Mouse (Mus musculus) stomach, postnatal 0 days (tissue): ENCODE measurements around the gene Vegfd. TPM values are rescaled to one million over a fixed set of nuclear protein-coding genes. Genes with fewer than 3 reads are reported as not detected.

Source experiments
- ATAC-seq: fragments of 200-750 bp; cut with Nextera tagmentation; 2 replicates; pipeline ENCODE4 v1.8.0; 2017; ENCODE audit not compliant: low FRiP score, low TSS enrichment
- DNase-seq: peaks from one replicate; pipeline ENCODE4 v3.0.0-alpha.2; 2016; ENCODE audit warnings: low spot score
- H3K27ac ChIP-seq: fragments of 300-500 bp; sonication (generic); replicated peaks from 2 replicates; pipeline ENCODE4 v1.5.1; 2014; ENCODE audit warnings: mild to moderate bottlenecking, control low read depth
- H3K27me3 ChIP-seq: fragments of 300-500 bp; sonication (generic); 2 replicates; pipeline ENCODE4 v1.6.1; 2014; ENCODE audit warnings: low read length; ENCODE audit not compliant: control insufficient read depth, insufficient read depth
- H3K36me3 ChIP-seq: fragments of 300-500 bp; sonication (generic); 2 replicates; pipeline ENCODE4 v1.6.1; 2014; ENCODE audit warnings: low read length, mixed read lengths; ENCODE audit not compliant: control insufficient read depth, insufficient read depth
- H3K4me1 ChIP-seq: fragments of 300-500 bp; sonication (generic); replicated peaks from 2 replicates; pipeline ENCODE4 v1.6.1; 2014; ENCODE audit warnings: antibody characterized with exemption; ENCODE audit not compliant: control insufficient read depth, insufficient read depth
- H3K4me2 ChIP-seq: fragments of 300-500 bp; sonication (generic); replicated peaks from 2 replicates; pipeline ENCODE4 v1.6.1; 2014; ENCODE audit warnings: low read depth, mild to moderate bottlenecking, control low read depth, moderate library complexity
- H3K4me3 ChIP-seq: fragments of 300-500 bp; sonication (generic); 2 replicates; pipeline ENCODE4 v1.5.1; 2014; ENCODE audit warnings: low read depth, low read length, control low read depth
- H3K9ac ChIP-seq: fragments of 300-500 bp; sonication (generic); 2 replicates; pipeline ENCODE4 v1.6.1; 2014; ENCODE audit warnings: mild to moderate bottlenecking, low read length, control low read depth, mixed read lengths
- H3K9me3 ChIP-seq: fragments of 300-500 bp; sonication (generic); 2 replicates; pipeline ENCODE4 v1.6.1; 2016; ENCODE audit warnings: low read length; ENCODE audit not compliant: control insufficient read depth
- CTCF ChIP-seq: IDR thresholded peaks from 2 replicates; pipeline ENCODE4 v1.5.1; 2016; ENCODE audit warnings: antibody characterized with exemption, low read depth, mild to moderate bottlenecking, moderate library complexity
- EP300 ChIP-seq: optimal IDR thresholded peaks from 2 replicates; pipeline ENCODE3; 2016; ENCODE audit warnings: antibody characterized with exemption
- WGBS: fragments of 180-500 bp; shearing (Covaris S2); extraction: QIAGEN DNeasy Blood & Tissue Kit; methylation state at CpG from one replicate; pipeline ENCODE4 v1.1.7; 2014; 5-methylcytosine and 5-hydroxymethylcytosine counted together
- polyA plus RNA-seq: library from polyadenylated mRNA; unstranded; fragments of >200 nt; fragmentation: Nextera tagmentation; extraction: Ambion mirVana; gene quantifications from 2 replicates; pipeline ENCODE4 v1.2.1, GENCODE M21; 2015

Gene Vegfd
- polyA plus RNA-seq, 1 experiment from 2014 or later = 3.4 TPM

- Histone ChIP-seq H3K36me3 (no peaks in the 10 kb centered on the region), H3K4me1 (no peaks in the 10 kb centered on the region), H3K9me3 (no peaks in the 10 kb centered on the region), H3K4me2 (no peak overlapping the region), H3K27me3 (no peaks in the 10 kb centered on the region), H3K9ac (no peak overlapping the region), H3K27ac (no peak overlapping the region), H3K4me3 (no peak overlapping the region)
- no peak for TF ChIP-seq EP300
- TF ChIP-seq CTCF = no peak
- no peak for DNase-seq
- ATAC-seq = no peak
- 66% methylated on average over 3 of the region's 3 CpGs for WGBS
Observed at GRCm38 (mm10) chrX:164348937-164349336, 24.2 kb upstream of the Vegfd start.

DNA sequence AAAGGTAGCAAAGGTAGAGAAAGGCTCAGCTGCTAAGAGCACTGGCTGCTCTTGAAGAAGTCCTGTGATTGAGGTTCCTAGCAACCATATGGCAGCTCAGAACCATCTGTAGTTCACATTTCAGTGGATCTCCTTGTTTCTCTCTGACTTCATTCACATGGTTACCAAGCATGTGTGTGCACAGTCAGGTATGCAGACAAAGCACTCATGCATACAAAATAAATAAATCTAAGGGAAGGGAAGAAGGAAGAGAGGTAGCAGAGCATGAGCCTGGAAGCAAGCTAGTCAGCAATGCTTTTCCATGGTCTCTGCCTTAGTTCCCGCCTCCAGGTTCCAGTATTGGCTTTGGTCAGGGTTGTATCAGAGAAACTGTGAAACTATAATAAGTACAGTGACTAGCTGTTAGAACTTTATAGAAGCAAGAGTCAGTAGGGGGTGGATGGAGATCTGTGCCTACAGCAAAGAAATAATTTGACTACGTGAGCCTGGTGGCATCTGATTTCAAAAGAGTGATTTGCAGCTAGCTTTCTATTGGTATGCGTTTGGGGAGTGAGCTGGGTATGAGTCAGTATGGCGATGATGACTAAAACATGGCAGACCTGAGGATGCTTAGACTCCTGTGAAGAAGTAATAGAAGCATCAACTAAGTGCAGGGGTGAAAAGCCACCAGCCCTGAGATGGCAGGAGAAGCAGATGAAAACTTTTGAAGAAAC is 7.9 kb upstream of the Vegfd start:
- 79% methylated on average over 4 of the region's 4 CpGs for WGBS
- no peaks in the 10 kb centered on the region for H3K36me3 ChIP-seq
- TF ChIP-seq CTCF (no peak), EP300 (no peak)

GRCm38 (mm10) chrX:164370576-164370975 is 2.6 kb upstream of the Vegfd start:
- ATAC-seq = no peak
- Histone ChIP-seq H3K9me3 (no peaks in the 10 kb centered on the region), H3K36me3 (no peaks in the 10 kb centered on the region), H3K4me2 (no peak overlapping the region), H3K27me3 (no peaks in the 10 kb centered on the region), H3K27ac (no peak overlapping the region), H3K4me3 (no peak overlapping the region), H3K9ac (no peak overlapping the region), H3K4me1 (no peaks in the 10 kb centered on the region)
- no peak for DNase-seq
- 52% methylated on average over 3 of the region's 3 CpGs for WGBS
- TF ChIP-seq EP300 (no peak), CTCF (no peak)

More for the DNA sequence above, 7.9 kb upstream of the Vegfd start:
- no peaks in the 10 kb centered on the region for H3K4me1 ChIP-seq
- no peak overlapping the region for H3K9ac ChIP-seq
- H3K27me3 ChIP-seq = no peaks in the 10 kb centered on the region
- ATAC-seq = no peak
- no peak for DNase-seq
- H3K4me2 ChIP-seq = no peak overlapping the region
- no peak overlapping the region for H3K4me3 ChIP-seq
- H3K27ac ChIP-seq = no peak overlapping the region
- H3K9me3 ChIP-seq = no peaks in the 10 kb centered on the region

DNA sequence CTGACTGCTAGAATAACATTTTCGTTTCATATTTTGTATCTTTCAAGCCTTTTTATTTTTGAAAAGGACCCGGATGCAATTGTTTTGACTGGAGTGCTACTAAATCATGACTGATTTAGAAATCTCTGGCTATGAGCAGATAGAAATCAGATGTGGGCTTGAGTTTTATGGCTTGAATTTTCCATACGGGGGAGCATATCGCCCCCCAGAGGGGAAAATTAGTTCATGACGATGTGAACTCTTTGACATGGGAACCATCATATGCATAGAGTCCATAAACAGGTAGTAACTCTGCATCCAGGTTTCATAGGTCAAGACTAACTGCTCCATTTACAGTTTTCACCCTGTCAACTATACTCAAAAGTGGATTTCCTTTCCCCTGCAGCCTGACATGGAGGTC is 1.4 kb downstream of the Vegfd start:
- no peak for ATAC-seq
- no peak for DNase-seq
- no peak overlapping the region for H3K27ac ChIP-seq
- H3K4me2 ChIP-seq = no peak overlapping the region
- no peaks in the 10 kb centered on the region for H3K4me1 ChIP-seq
- H3K36me3 ChIP-seq = no peaks in the 10 kb centered on the region
- peak; percentile 45 for TF ChIP-seq CTCF
- TF ChIP-seq EP300 = no peak
- no peaks in the 10 kb centered on the region for H3K9me3 ChIP-seq
- H3K4me3 ChIP-seq = no peak overlapping the region
- no peaks in the 10 kb centered on the region for H3K27me3 ChIP-seq
- 51% methylated on average over 5 of the region's 5 CpGs for WGBS
- H3K9ac ChIP-seq = no peak overlapping the region

DNA sequence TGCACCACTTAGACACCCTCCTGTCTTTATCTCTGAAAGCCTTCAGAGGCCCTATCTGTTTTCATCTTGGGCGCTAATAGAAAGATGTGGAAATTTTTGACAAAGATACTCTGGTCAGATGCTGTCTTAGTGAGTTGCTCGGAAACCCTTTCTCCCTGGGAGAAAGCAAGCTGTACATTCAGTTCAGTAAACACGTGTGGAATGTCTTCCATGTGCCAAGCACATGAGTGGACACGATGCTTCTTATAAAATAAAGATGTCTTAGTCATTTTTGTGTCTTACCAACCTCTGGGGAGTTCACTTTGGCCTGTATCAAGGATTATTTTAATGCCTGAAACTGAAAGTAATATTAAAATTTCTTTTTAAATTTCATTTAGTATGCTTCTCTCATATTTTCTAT is 6.5 kb downstream of the Vegfd start:
- Histone ChIP-seq H3K4me1 (no peaks in the 10 kb centered on the region), H3K36me3 (no peaks in the 10 kb centered on the region), H3K27me3 (no peaks in the 10 kb centered on the region), H3K27ac (peak overlapping the region; percentile 30; the same call in 1 of the 2 replicates), H3K4me2 (no peak overlapping the region), H3K9me3 (no peaks in the 10 kb centered on the region), H3K9ac (no peak overlapping the region), H3K4me3 (no peak overlapping the region)
- TF ChIP-seq EP300 (no peak), CTCF (no peak)
- WGBS = 59% methylated on average over 4 of the region's 4 CpGs
- ATAC-seq = no peak
- no peak for DNase-seq

DNA sequence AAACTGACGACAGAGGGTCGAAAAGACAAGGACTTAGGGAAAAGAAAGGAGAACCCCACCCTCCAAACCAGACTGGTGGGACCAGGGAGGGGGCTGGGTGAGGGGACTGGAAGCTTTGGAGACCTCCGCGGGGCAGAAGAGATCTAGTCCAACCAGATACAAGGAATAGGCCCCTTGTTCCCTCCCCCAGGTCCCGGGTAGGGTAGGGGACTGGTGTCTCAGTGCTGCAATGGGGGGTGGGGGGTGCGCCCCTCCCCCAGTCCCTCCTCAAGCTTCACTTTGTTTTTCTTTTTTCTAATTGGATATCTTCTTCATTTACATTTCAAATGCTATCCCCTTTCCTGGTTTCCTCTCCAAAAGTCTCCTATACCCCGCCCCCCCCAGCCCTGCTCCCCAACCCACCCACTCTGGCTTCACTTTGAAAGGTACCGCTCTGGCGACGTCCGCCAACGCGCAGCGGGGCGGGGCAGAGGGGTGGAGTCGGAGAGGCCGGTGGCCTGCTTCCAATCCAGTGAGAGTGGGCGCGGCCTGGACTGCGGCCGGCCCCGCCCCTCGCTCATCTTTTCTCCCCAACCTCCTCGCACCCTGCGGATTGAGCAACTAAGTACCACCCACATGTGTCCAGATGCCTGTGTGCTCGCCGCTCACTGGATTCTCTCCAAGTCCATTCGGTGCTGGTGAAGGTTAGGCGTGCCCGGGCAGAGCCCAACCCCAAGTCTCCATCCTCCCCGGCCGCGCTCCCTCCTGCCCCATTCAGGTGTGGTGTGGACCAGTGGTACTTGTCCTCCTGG is 8.6 kb downstream of the Vegfd start:
- H3K27ac ChIP-seq = 0 out of 2 replicates have a peak overlapping the region, but pooled peaks have one; percentile 53
- H3K4me1 ChIP-seq = no peaks in the 10 kb centered on the region
- no peak for TF ChIP-seq EP300
- no peak overlapping the region for H3K9ac ChIP-seq
- WGBS = 20% methylated on average over 27 of the region's 33 CpGs
- ATAC-seq = peak; percentile 97
- peak; percentile 81 for DNase-seq
- H3K27me3 ChIP-seq = no peaks in the 10 kb centered on the region
- peak overlapping the region; percentile 53 for H3K4me2 ChIP-seq
- no peaks in the 10 kb centered on the region for H3K9me3 ChIP-seq
- peak overlapping the region; percentile 28 for H3K4me3 ChIP-seq
- H3K36me3 ChIP-seq = no peaks in the 10 kb centered on the region
